Mouse (Mus musculus) left cerebral cortex, postnatal 10 days (tissue): ENCODE measurements around the gene Lcn3. TPM values are rescaled to one million over a fixed set of nuclear protein-coding genes. Genes with fewer than 3 reads are reported as not detected.
"Not testable (repeated sequence)": the region's sequence is repeated elsewhere in the genome, so short reads cannot be mapped to it uniquely, and the experiment has no call there.

Source experiments
- DNase-seq, 2 experiments: peaks; one replicate each; pipeline ENCODE4 v3.0.0; 2021 to 2022; ENCODE audit warnings: low spot score in 2 of 2, mixed read lengths in 1 of 2; ENCODE audit errors: extremely low spot score in 1 of 2
- intact Hi-C: fragments of 180-260 bp; cut with DNase I; formaldehyde crosslinking; loops from one replicate; pipeline ENCODE4 v1.15.1; 2025
- total RNA-seq, 2 experiments: library from RNA; stranded (reverse); gene quantifications; 2 replicates each; pipeline ENCODE4 v1.2.3; 2021

Gene Lcn3
- not detected for total RNA-seq

- DNase-seq, result no peak
- intact Hi-C loops, result no loop called here
Measured at GRCm38 (mm10) chr2:25765269-25765668, at the start of gene Lcn3. Gene Lcn3 (plus strand): TSS chr2:25765569.

GRCm38 (mm10) chr2:25717222-25717621, 48.1 kb upstream of the Lcn3 start:
- DNase-seq, result no peak
- intact Hi-C loops, result no loop called here

- intact Hi-C loops, result no loop called here
- DNase-seq, result no peak
Measured at GRCm38 (mm10) chr2:25733199-25733930, 32.0 kb upstream of the Lcn3 start.

- intact Hi-C loops, DNase-seq: not testable (repeated sequence)
Measured at GRCm38 (mm10) chr2:25736709-25737108, 28.7 kb upstream of the Lcn3 start, which contains the start of gene Obp2b. Gene Obp2b (plus strand): TSS chr2:25737009.

GRCm38 (mm10) chr2:25741671-25742070, 23.7 kb upstream of the Lcn3 start:
- intact Hi-C loops, result no loop called here
- DNase-seq, result no peak

GRCm38 (mm10) chr2:25754201-25754600, 11.2 kb upstream of the Lcn3 start:
- intact Hi-C loops, result no loop called here
- no peak for DNase-seq

GRCm38 (mm10) chr2:25758064-25758625, 7.2 kb upstream of the Lcn3 start:
- intact Hi-C loops, result no loop called here

GRCm38 (mm10) chr2:25767764-25768163, 2.4 kb downstream of the Lcn3 start:
- no peak for DNase-seq
- intact Hi-C loops, result no loop called here

More at GRCm38 (mm10) chr2:25758064-25758625, 7.2 kb upstream of the Lcn3 start:
- DNase-seq, result no peak

GRCm38 (mm10) chr2:25773507-25773906, 8.1 kb downstream of the Lcn3 start:
- intact Hi-C loops, result no loop called here

GRCm38 (mm10) chr2:25774640-25775039, 9.3 kb downstream of the Lcn3 start:
- intact Hi-C loops, result no loop called here
- no peak for DNase-seq

More at GRCm38 (mm10) chr2:25773507-25773906, 8.1 kb downstream of the Lcn3 start:
- DNase-seq, result no peak

GRCm38 (mm10) chr2:25775991-25776390, 10.6 kb downstream of the Lcn3 start:
- intact Hi-C loops, result no loop called here
- no peak for DNase-seq

- intact Hi-C loops, result no loop called here
Measured at GRCm38 (mm10) chr2:25776717-25777116, 11.3 kb downstream of the Lcn3 start, which contains the start of gene Lcn11. Gene Lcn11 (plus strand): TSS chr2:25777017.

GRCm38 (mm10) chr2:25779076-25779475, 13.7 kb downstream of the Lcn3 start:
- intact Hi-C loops, result no loop called here
- no peak for DNase-seq

More at GRCm38 (mm10) chr2:25776717-25777116, 11.3 kb downstream of the Lcn3 start, which contains the start of gene Lcn11:
- DNase-seq, result no peak

GRCm38 (mm10) chr2:25780921-25781320, 15.6 kb downstream of the Lcn3 start:
- intact Hi-C loops, result no loop called here
- DNase-seq, result no peak

- DNase-seq, result no peak
- intact Hi-C loops, result no loop called here
Measured at GRCm38 (mm10) chr2:25781957-25782356, 16.6 kb downstream of the Lcn3 start, which contains the start of gene Gm13539. Gene Gm13539 (plus strand): TSS chr2:25782257.

- intact Hi-C loops, result no loop called here
- DNase-seq, result no peak
Measured at GRCm38 (mm10) chr2:25785573-25786322, 20.4 kb downstream of the Lcn3 start.

GRCm38 (mm10) chr2:25789092-25789491, 23.7 kb downstream of the Lcn3 start:
- DNase-seq, result no peak
- intact Hi-C loops, result no loop called here

- DNase-seq, result no peak
- intact Hi-C loops, result no loop called here
Measured at GRCm38 (mm10) chr2:25797635-25798034, 32.3 kb downstream of the Lcn3 start.

- DNase-seq, result no peak
- intact Hi-C loops, result no loop called here
Measured at GRCm38 (mm10) chr2:25798065-25798464, 32.7 kb downstream of the Lcn3 start.
